Mouse (Mus musculus) small intestine, adult 10 weeks (tissue): ENCODE data around the gene Kars. TPM values are rescaled to one million over a fixed set of nuclear protein-coding genes. Genes with fewer than 3 reads are reported as not detected.

ENCODE experiments used
- polyA plus RNA-seq: library from polyadenylated mRNA; stranded (reverse); fragments of 350-450 nt; fragmentation: Illumina TruSeq; extraction: RNeasy Lipid Tissue Mini Kit (QIAGEN cat#74804); gene quantifications from one replicate; pipeline ENCODE4 v1.2.3, GENCODE M21; 2014; ENCODE audit warnings: low replicate concordance

Kars gene
- 16.3 TPM for polyA plus RNA-seq

GRCm38 (mm10) chr8:112010997-112011815, at the start of gene Kars, which contains the start of gene Terf2ip:
TSS of gene Kars (minus strand) at chr8:112011323.
TSS of gene Terf2ip (plus strand) at chr8:112011398.

GRCm38 (mm10) chr8:112014936-112015335, 3.8 kb upstream of the Kars start, which contains the start of gene Gm6793:
TSS of gene Gm6793 (minus strand) at chr8:112015036.

DNA sequence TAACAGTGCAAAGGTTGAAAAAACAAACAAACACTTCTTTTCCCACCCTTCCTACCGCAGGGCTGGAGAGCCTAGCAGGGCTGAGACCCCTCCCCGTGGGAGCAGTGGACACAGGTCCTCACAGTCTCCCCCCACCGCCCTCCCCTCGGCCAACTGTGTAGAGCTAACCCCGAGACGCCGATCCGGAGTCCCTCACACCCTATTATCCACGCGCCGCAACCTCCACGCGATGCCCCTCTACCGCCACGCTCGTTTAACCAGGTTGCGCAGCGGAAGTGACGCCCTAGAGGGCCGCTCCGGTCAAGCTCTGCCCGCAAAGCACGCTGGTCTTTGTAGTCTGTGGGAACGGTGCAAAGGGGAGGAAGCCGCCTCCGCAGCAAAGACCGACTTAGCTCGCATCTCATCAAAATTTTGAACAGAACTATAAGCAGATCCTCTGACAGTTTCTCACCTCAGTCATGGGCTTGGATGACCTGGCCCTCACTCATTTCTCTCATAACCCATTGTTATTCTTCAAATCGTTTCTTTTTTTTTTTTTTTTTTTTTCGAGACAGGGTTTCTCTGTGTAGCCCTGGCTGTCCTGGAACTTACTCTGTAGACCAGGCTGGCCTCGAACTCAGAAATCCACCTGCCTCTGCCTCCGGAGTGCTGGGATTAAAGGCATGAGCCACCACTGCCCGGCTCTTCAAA, 19.0 kb downstream of the Kars start, which contains the start of gene Adat1:
TSS of gene Adat1 (minus strand) at position 290 of the 690 bp plus-strand sequence.

Other genes with a start within 250 kb of the Kars start
- 59.6 TPM for gene Cfdp1, start 157.0 kb downstream of the Kars start, polyA plus RNA-seq
- 41.7 TPM for gene Tmem170, start 134.6 kb downstream of the Kars start, polyA plus RNA-seq
- not detected for gene Chst5, start 100.9 kb downstream of the Kars start, polyA plus RNA-seq
- 0.52 TPM for gene Tmem231, start 77.4 kb downstream of the Kars start, polyA plus RNA-seq
- 154 TPM for gene Gabarapl2, start 70.6 kb downstream of the Kars start, polyA plus RNA-seq
- 1.2 TPM for gene Adat1, start 19.0 kb downstream of the Kars start, polyA plus RNA-seq
- 12.1 TPM for gene Terf2ip, start 75 bp upstream of the Kars start, polyA plus RNA-seq
- gene Gm6793, start 3.7 kb upstream of the Kars start, polyA plus RNA-seq = 2.2 TPM